Mouse (Mus musculus) CH12.LX (cell line): ENCODE measurements at regions not wholly inside any gene's neighbourhood (a gene's known extent, or its start where the extent isn't known, plus 50 kb on each side); places are given as distances from the start of the nearest gene placed in this dataset.

Experiments
- HCFC1 ChIP-seq: IDR thresholded peaks from 2 replicates; pipeline ENCODE4 v1.6.1; 2012; ENCODE audit warnings: low read depth, mild to moderate bottlenecking, inconsistent platforms, low read length, improper control_type of control experiment
- USF1 ChIP-seq: IDR thresholded peaks from 2 replicates; pipeline ENCODE4 v1.6.1; 2014; ENCODE audit warnings: low read depth, mild to moderate bottlenecking, inconsistent platforms, low read length, improper control_type of control experiment

- TF ChIP-seq USF1 (no peak), HCFC1 (no peak)
Observed at GRCm38 (mm10) chr9:41745979-41746647, 378.0 kb downstream of the Sorl1 start.
